Mouse (Mus musculus): ENCODE results near the gene Lcn12. TPM values are rescaled to one million over a fixed set of nuclear protein-coding genes. Genes with fewer than 3 reads are reported as not detected.

Lcn12 gene
- polyA plus RNA-seq, 1 experiment = not detected

DNA sequence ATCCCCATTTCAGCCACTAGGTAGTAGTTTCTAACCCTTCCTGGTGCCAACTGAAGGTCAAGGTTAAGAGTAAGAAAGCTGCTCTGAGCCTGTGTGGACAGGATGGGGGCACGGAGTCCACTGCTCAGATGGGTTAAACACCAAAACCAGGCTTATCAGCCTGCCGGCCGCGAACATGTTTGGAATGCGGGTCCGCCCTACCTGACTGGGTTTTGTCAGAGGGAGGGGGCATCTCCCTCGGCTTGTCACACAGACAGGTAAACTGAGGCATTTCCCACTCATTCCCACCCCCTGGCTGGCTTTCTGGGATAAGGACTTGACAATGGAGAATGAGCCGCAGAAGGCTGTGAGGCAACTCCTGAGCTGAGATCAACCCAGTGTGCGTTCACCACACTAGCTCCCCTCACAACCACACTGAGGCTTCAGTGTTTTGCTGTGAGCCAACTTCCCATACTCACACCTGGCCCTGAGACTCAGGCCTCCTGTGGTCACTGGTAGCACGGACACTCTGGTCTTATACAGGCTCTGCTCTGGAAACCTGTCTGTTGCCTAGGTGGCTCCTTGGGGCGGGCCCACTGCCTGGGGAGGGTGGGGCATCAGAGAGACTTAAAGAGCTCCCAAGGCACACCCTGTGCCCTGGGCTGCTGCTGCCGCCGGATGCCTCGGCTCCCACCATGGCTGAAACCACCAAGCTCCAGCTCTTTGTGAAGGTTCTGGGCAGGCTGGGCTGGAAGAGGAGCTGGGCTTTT is 37.3 kb downstream of the Lcn12 start, which contains the start of gene Clic3:
TSS of gene Clic3 (plus strand) at position 634 of the 749 bp plus-strand sequence.
- TF ChIP-seq GATA1 (IDR thresholded peaks at IDR 0.05; ENCODE audit: low read length) = no peak

- no peak for TF ChIP-seq GATA1 (IDR thresholded peaks at IDR 0.05; ENCODE audit: low read length)
Measured at GRCm38 (mm10) chr2:25452951-25453350, 40.8 kb downstream of the Lcn12 start.

- TF ChIP-seq GATA1 (IDR thresholded peaks at IDR 0.05; ENCODE audit: low read length) = no peak
Measured at GRCm38 (mm10) chr2:25450853-25451647, 42.7 kb downstream of the Lcn12 start.

GRCm38 (mm10) chr2:25442682-25443081 is 51.0 kb downstream of the Lcn12 start:
- TF ChIP-seq GATA1 (IDR thresholded peaks at IDR 0.05; ENCODE audit: low read length) = no peak

- no peak for TF ChIP-seq GATA1 (IDR thresholded peaks at IDR 0.05; ENCODE audit: low read length)
Measured at GRCm38 (mm10) chr2:25441067-25441466, 52.6 kb downstream of the Lcn12 start.

Other genes with a start within 250 kb of the Lcn12 start
- 0.97 and 2.3 TPM in 2 replicates for gene AL732309.1, start 247.0 kb downstream of the Lcn12 start, polyA plus RNA-seq (2012)
- 11.3 and 16.5 TPM in 2 replicates for gene Tmem203, start 238.5 kb downstream of the Lcn12 start, polyA plus RNA-seq (2012)
- gene Tprn, start 231.3 kb downstream of the Lcn12 start, polyA plus RNA-seq (2012) = 56.1 and 69.7 TPM in 2 replicates
- 196 and 198 TPM in 2 replicates for gene Ssna1, start 221.5 kb downstream of the Lcn12 start, polyA plus RNA-seq (2012)
- gene Anapc2, start 221.4 kb downstream of the Lcn12 start, polyA plus RNA-seq (2012) = 25.4 and 26.3 TPM in 2 replicates
- gene Tmem210, start 205.8 kb downstream of the Lcn12 start, polyA plus RNA-seq (2012) = not detected in 2 replicates
- gene Lrrc26, start 204.0 kb downstream of the Lcn12 start, polyA plus RNA-seq (2012) = not detected in 2 replicates
- gene Grin1, start 174.7 kb downstream of the Lcn12 start, polyA plus RNA-seq (2012) = 0.09 and 0.18 TPM in 2 replicates
- gene Man1b1, start 161.6 kb downstream of the Lcn12 start, polyA plus RNA-seq (2012) = 18.5 and 26.0 TPM in 2 replicates
- 5.0 and 7.6 TPM in 2 replicates for gene Dpp7, start 137.6 kb downstream of the Lcn12 start, polyA plus RNA-seq (2012)
- 36.3 and 46.3 TPM in 2 replicates for gene Uap1l1, start 128.2 kb downstream of the Lcn12 start, polyA plus RNA-seq (2012)
- gene Sapcd2, start 121.6 kb downstream of the Lcn12 start, polyA plus RNA-seq (2012) = 139 and 187 TPM in 2 replicates
- gene Entpd2, start 98.0 kb downstream of the Lcn12 start, polyA plus RNA-seq (2012) = not detected in 2 replicates
- not detected in 2 replicates for gene Npdc1, start 94.6 kb downstream of the Lcn12 start, polyA plus RNA-seq (2012)
- not detected in 2 replicates for gene Fut7, start 70.6 kb downstream of the Lcn12 start, polyA plus RNA-seq (2012)
- gene Abca2, start 65.2 kb downstream of the Lcn12 start, polyA plus RNA-seq (2012) = 9.2 and 9.9 TPM in 2 replicates
- gene Clic3, start 37.1 kb downstream of the Lcn12 start, polyA plus RNA-seq (2012) = not detected in 2 replicates
- gene Paxx, start 32.8 kb downstream of the Lcn12 start, polyA plus RNA-seq (2012) = 39.7 and 40.3 TPM in 2 replicates
- not detected in 2 replicates for gene Ptgds, start 23.9 kb downstream of the Lcn12 start, polyA plus RNA-seq (2012)
- 25.8 and 49.8 TPM in 2 replicates for gene Fbxw5, start 6.8 kb upstream of the Lcn12 start, polyA plus RNA-seq (2012)
- 0.08 and 0.18 TPM in 2 replicates for gene C8g, start 7.8 kb upstream of the Lcn12 start, polyA plus RNA-seq (2012)
- gene Traf2, start 53.0 kb upstream of the Lcn12 start, polyA plus RNA-seq (2012) = 5.5 and 9.3 TPM in 2 replicates
- 682 and 940 TPM in 2 replicates for gene Edf1, start 63.9 kb upstream of the Lcn12 start, polyA plus RNA-seq (2012)
- gene Mamdc4, start 80.9 kb upstream of the Lcn12 start, polyA plus RNA-seq (2012) = 0.52 and 0.69 TPM in 2 replicates
- gene Phpt1, start 81.3 kb upstream of the Lcn12 start, polyA plus RNA-seq (2012) = 3.2 and 4.9 TPM in 2 replicates
- gene Ajm1, start 87.8 kb upstream of the Lcn12 start, polyA plus RNA-seq (2012) = 0.09 and 0.13 TPM in 2 replicates
- 86.8 and 89.3 TPM in 2 replicates for gene Rabl6, start 114.6 kb upstream of the Lcn12 start, polyA plus RNA-seq (2012)
- gene Ccdc183, start 123.8 kb upstream of the Lcn12 start, polyA plus RNA-seq (2012) = not detected in 2 replicates
- gene Tmem141, start 128.1 kb upstream of the Lcn12 start, polyA plus RNA-seq (2012) = not detected in 2 replicates
- gene Fcna, start 134.1 kb upstream of the Lcn12 start, polyA plus RNA-seq (2012) = not detected in 2 replicates
- not detected in 2 replicates for gene Lcn8, start 159.2 kb upstream of the Lcn12 start, polyA plus RNA-seq (2012)
- gene Lcn5, start 164.0 kb upstream of the Lcn12 start, polyA plus RNA-seq (2012) = not detected in 2 replicates
- not detected in 2 replicates for gene Lcn6, start 182.9 kb upstream of the Lcn12 start, polyA plus RNA-seq (2012)
- not detected in 2 replicates for gene Lcn10, start 188.8 kb upstream of the Lcn12 start, polyA plus RNA-seq (2012)
- gene Obp2a, start 206.1 kb upstream of the Lcn12 start, polyA plus RNA-seq (2012) = not detected in 2 replicates
- not detected in 2 replicates for gene Bmyc, start 212.8 kb upstream of the Lcn12 start, polyA plus RNA-seq (2012)
- gene Obp2b, start 243.1 kb upstream of the Lcn12 start, polyA plus RNA-seq (2012) = not detected in 2 replicates